Mouse (Mus musculus): ENCODE data around the gene Tsc2. TPM values are rescaled to one million over a fixed set of nuclear protein-coding genes. Genes with fewer than 3 reads are reported as not detected.

The Tsc2 gene
- polyA plus RNA-seq, 1 experiment from 2014 or later, result 25.8 TPM

DNA sequence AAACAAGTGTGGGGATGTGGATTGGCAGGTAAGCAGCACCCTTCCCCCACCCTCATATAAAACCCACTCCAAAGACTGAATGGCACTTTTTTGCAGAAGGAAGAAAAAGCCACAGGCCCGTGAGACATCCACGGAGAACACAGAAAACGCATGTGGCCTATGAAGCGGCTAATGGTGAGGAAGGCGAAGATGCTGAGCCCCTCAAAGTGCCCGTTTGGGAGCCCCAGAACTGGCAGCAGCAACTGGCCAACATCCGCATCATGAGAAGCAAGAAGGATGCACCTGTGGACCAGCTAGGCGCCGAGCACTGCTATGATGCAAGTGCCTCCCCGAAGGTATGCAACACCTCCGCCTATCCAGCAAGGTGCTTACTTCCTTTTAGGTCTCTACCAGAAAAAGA lies 1.4 kb upstream of the Tsc2 start:
- H3K9ac ChIP-seq (ENCODE audit: low read depth, low read length), result no peak overlapping the region
- H3K27ac ChIP-seq (ENCODE audit: low read depth, low read length), result no peak overlapping the region
- H3K9me3 ChIP-seq (ENCODE audit: control insufficient read depth), result no peaks in the 10 kb centered on the region
- 98% methylated on average over 11 of the region's 11 CpGs for WGBS
- H3K4me3 ChIP-seq (ENCODE audit: low read depth, low read length), result no peak overlapping the region
- peaks cover 20% of the 10 kb centered on the region; the same call in 1 of the 2 replicates for H3K36me3 ChIP-seq (ENCODE audit: control insufficient read depth, insufficient read depth)
- H3K4me1 ChIP-seq (replicated peaks; ENCODE audit: control insufficient read depth, insufficient read depth, low read length), result no peaks in the 10 kb centered on the region
- no peaks in the 10 kb centered on the region for H3K27me3 ChIP-seq (replicated peaks; ENCODE audit: control insufficient read depth, insufficient read depth, low read length)
- TF ChIP-seq CTCF (IDR thresholded peaks at IDR 0.05; ENCODE audit: low read depth), result no peak
- ATAC-seq, result no peak
- H3K4me2 ChIP-seq (replicated peaks; ENCODE audit: low read depth), result no peak overlapping the region

DNA sequence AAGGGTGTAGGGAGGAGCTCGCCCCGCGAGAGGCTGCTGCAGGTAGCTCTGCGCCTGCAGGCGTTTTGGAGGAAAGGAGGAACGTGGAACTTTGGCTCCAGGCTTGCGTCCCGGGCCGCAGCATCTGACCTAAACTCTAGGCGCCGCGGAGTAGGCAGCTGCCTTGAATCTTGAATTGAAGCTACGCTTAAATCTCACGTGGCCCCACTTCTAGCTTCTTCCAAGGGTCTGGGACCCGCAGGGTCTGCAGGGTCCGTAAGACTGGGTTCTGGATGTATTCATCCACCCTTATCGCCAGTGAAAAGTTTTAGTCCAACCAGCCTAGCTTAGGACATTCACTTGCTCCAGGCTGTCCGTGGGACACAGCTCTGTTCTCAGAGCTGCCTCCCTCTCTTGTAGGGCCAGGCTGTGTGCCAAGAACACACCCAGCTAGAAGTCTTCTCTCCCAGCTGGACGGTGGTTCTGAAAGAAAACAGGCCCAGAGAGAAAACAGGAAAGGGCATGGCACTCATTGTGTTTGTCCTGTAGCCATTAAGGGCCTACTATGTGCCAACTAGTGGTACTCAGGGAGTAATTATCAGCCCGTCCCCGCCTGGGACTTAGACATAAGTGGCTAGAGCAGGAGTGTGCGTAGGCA lies 501 bp upstream of the Tsc2 start:
- no peaks in the 10 kb centered on the region for H3K9me3 ChIP-seq (ENCODE audit: control insufficient read depth)
- H3K27ac ChIP-seq (ENCODE audit: low read depth, low read length), result peak overlapping the region; percentile 66
- peak overlapping the region; percentile 65 for H3K4me3 ChIP-seq (ENCODE audit: low read depth, low read length)
- peak; percentile 44 for ATAC-seq
- no peaks in the 10 kb centered on the region for H3K27me3 ChIP-seq (replicated peaks; ENCODE audit: control insufficient read depth, insufficient read depth, low read length)
- H3K9ac ChIP-seq (ENCODE audit: low read depth, low read length), result peak overlapping the region; percentile 80
- 9% methylated on average over 22 of the region's 22 CpGs for WGBS
- peak; percentile 18; the same call in 1 of the 2 replicates for TF ChIP-seq CTCF (IDR thresholded peaks at IDR 0.05; ENCODE audit: low read depth)
- H3K4me2 ChIP-seq (replicated peaks; ENCODE audit: low read depth), result peak overlapping the region; percentile 83
- peaks cover 28% of the 10 kb centered on the region; the same call in 1 of the 2 replicates for H3K36me3 ChIP-seq (ENCODE audit: control insufficient read depth, insufficient read depth)
- H3K4me1 ChIP-seq (replicated peaks; ENCODE audit: control insufficient read depth, insufficient read depth, low read length), result no peaks in the 10 kb centered on the region

DNA sequence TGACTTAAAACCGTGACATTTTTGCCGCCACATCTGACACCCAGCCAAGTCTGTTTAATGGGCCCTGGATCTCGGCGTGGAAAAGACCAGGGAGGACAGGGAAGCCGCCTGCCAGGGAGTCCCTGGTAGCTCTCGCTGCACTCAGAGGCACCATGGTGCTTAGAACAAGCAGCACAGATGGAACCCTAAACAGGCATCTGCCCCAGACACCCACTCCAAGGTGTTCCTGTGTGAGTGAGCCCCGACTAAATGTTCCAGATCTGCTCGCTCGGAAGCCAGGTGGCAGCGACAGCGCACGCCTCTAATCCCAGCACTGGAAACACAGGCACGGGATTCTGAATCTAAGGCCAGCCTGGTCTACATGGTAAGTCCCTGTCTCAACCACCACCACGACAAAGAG lies 2.4 kb downstream of the Tsc2 start:
- TF ChIP-seq CTCF (IDR thresholded peaks at IDR 0.05; ENCODE audit: low read depth), result 0 out of 2 replicates have a peak, but pooled peaks have one; percentile 9
- no peak overlapping the region for H3K4me2 ChIP-seq (replicated peaks; ENCODE audit: low read depth)
- H3K27ac ChIP-seq (ENCODE audit: low read depth, low read length), result no peak overlapping the region
- 86% methylated on average over 14 of the region's 14 CpGs for WGBS
- H3K9ac ChIP-seq (ENCODE audit: low read depth, low read length), result no peak overlapping the region
- H3K4me3 ChIP-seq (ENCODE audit: low read depth, low read length), result no peak overlapping the region
- H3K27me3 ChIP-seq (replicated peaks; ENCODE audit: control insufficient read depth, insufficient read depth, low read length), result no peaks in the 10 kb centered on the region
- no peak for ATAC-seq
- no peaks in the 10 kb centered on the region for H3K4me1 ChIP-seq (replicated peaks; ENCODE audit: control insufficient read depth, insufficient read depth, low read length)
- H3K36me3 ChIP-seq (ENCODE audit: control insufficient read depth, insufficient read depth), result peaks cover 51% of the 10 kb centered on the region
- H3K9me3 ChIP-seq (ENCODE audit: control insufficient read depth), result no peaks in the 10 kb centered on the region

DNA sequence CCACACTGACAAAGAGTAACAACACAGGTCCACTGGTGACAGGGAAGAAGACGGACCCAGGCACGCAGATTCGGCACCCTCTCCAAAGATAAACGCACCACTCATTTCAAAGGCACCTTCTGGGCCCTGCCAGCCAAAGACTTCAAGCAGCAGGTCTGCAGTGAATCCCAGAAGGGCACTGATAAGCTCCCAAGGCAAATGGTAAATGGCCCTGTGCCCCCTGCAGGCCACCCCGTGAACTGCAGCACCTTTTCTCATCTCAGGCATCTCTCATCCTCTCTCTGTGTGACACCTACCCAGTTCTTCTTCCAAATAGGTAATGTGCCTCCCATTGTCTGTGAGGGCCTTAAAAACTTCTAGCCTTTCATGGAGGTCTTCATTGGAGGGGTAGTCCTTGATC lies 3.8 kb downstream of the Tsc2 start:
- H3K4me1 ChIP-seq (replicated peaks; ENCODE audit: control insufficient read depth, insufficient read depth, low read length), result no peaks in the 10 kb centered on the region
- no peak overlapping the region for H3K9ac ChIP-seq (ENCODE audit: low read depth, low read length)
- H3K27ac ChIP-seq (ENCODE audit: low read depth, low read length), result no peak overlapping the region
- no peak overlapping the region for H3K4me3 ChIP-seq (ENCODE audit: low read depth, low read length)
- ATAC-seq, result no peak
- no peak overlapping the region for H3K4me2 ChIP-seq (replicated peaks; ENCODE audit: low read depth)
- no peaks in the 10 kb centered on the region for H3K27me3 ChIP-seq (replicated peaks; ENCODE audit: control insufficient read depth, insufficient read depth, low read length)
- peaks cover 66% of the 10 kb centered on the region for H3K36me3 ChIP-seq (ENCODE audit: control insufficient read depth, insufficient read depth)
- peak; percentile 94 for TF ChIP-seq CTCF (IDR thresholded peaks at IDR 0.05; ENCODE audit: low read depth)
- no peaks in the 10 kb centered on the region for H3K9me3 ChIP-seq (ENCODE audit: control insufficient read depth)
- WGBS, result 44% methylated on average over 5 of the region's 5 CpGs

DNA sequence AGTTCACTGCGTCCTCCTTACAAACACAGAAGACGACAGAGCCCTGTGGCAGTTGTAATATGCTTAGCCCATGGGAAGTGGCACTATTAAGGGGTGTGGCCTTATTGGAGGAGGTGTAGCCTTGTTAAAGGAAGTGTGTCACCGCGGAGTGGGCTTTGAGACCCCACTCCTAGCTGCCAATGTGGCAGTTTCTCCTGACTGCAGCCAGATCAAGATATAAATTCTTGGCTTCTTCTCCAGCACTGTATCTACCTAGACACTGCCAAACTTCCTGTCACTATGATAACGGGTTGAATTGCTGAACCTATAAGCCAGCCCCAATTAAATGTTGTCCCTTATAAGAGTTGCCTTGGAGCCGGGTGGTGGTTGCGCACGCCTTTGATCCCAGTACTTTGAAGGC lies 7.0 kb downstream of the Tsc2 start:
- Histone ChIP-seq H3K9me3 (ENCODE audit: control insufficient read depth) (no peaks in the 10 kb centered on the region), H3K4me2 (replicated peaks; ENCODE audit: low read depth) (no peak overlapping the region), H3K4me1 (replicated peaks; ENCODE audit: control insufficient read depth, insufficient read depth, low read length) (no peaks in the 10 kb centered on the region), H3K4me3 (ENCODE audit: low read depth, low read length) (no peak overlapping the region), H3K9ac (ENCODE audit: low read depth, low read length) (no peak overlapping the region), H3K27ac (ENCODE audit: low read depth, low read length) (no peak overlapping the region), H3K27me3 (replicated peaks; ENCODE audit: control insufficient read depth, insufficient read depth, low read length) (no peaks in the 10 kb centered on the region), H3K36me3 (ENCODE audit: control insufficient read depth, insufficient read depth) (peaks cover 93% of the 10 kb centered on the region)
- TF ChIP-seq CTCF (IDR thresholded peaks at IDR 0.05; ENCODE audit: low read depth), result no peak
- WGBS, result 93% methylated on average over 8 of the region's 8 CpGs
- no peak for ATAC-seq

DNA sequence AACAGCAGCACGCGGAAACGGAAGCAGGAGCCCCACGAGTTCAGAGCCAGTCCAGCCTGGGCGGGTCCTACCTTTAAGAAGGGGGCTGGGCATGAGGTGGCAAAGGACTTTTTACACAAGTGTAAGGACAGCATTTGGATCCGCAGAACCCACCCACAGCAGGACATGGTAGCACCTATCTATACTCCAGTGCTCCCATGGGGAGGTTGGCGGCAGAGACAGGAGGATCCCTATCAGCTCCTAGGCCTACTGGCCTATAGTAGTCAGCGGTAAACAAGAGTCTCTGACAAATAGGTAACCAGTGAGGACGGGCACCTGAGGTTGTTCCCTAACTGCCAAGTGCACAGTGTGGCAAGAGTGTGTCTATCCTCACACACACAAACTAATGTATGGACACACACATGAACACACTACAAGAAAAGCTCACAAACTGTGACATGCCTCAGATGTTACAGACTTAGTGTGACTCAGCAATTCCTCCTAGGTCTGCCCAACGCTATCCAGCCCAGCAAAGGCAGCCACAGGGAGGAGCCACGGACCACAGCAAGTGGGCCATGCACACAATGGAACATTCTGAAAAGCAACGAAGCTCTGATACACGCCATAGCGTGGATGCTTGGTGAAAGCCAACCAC lies 14.8 kb downstream of the Tsc2 start:
- no peaks in the 10 kb centered on the region for H3K4me1 ChIP-seq (replicated peaks; ENCODE audit: control insufficient read depth, insufficient read depth, low read length)
- H3K27ac ChIP-seq (ENCODE audit: low read depth, low read length), result no peak overlapping the region
- H3K4me2 ChIP-seq (replicated peaks; ENCODE audit: low read depth), result no peak overlapping the region
- H3K27me3 ChIP-seq (replicated peaks; ENCODE audit: control insufficient read depth, insufficient read depth, low read length), result no peaks in the 10 kb centered on the region
- no peak overlapping the region for H3K9ac ChIP-seq (ENCODE audit: low read depth, low read length)
- H3K36me3 ChIP-seq (ENCODE audit: control insufficient read depth, insufficient read depth), result peaks cover 93% of the 10 kb centered on the region
- no peak overlapping the region for H3K4me3 ChIP-seq (ENCODE audit: low read depth, low read length)
- WGBS, result 80% methylated on average over 14 of the region's 14 CpGs
- H3K9me3 ChIP-seq (ENCODE audit: control insufficient read depth), result no peaks in the 10 kb centered on the region
- no peak for ATAC-seq
- TF ChIP-seq CTCF (IDR thresholded peaks at IDR 0.05; ENCODE audit: low read depth), result peak; percentile 22; the same call in 1 of the 2 replicates
